Mouse (Mus musculus): ENCODE results near the gene Tnfrsf13b. TPM values are rescaled to one million over a fixed set of nuclear protein-coding genes. Genes with fewer than 3 reads are reported as not detected.

Gene Tnfrsf13b
- total and polyA plus RNA-seq, 2 experiments, result 0.65 to 0.91 TPM

DNA sequence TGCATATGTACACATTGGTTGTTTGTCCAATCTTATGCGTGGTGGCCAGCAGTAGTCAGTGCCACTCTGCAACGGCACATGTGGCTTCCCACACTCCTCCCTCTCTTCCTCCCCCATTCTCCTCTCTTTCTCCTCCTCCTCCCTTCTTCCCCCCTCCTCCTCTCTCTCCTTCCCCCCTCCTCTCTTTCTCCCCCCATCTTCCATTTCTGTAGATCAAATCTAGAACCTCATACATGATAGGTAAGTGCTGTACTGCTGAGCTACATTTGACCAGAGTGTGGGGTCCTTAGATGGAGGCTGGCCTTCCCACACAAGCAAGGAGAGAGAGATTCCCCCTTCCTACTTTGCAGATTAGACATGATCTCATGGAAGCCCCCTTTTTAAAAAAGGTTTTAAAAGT, 66.2 kb downstream of the Tnfrsf13b start:
- Histone ChIP-seq H3K9ac (ENCODE audit: low read depth, low read length) (no peak overlapping the region), H3K4me3 (ENCODE audit: insufficient read depth, low read depth, low read length) (no peak overlapping the region), H3K36me3 (ENCODE audit: control insufficient read depth, insufficient read depth, low read length) (no peaks in the 10 kb centered on the region), H3K79me2 (ENCODE audit: control insufficient read depth, insufficient read depth, low read length) (no peaks in the 10 kb centered on the region), H3K27me3 (ENCODE audit: control insufficient read depth, insufficient read depth, low read length) (no peaks in the 10 kb centered on the region), H3K27ac (replicated peaks; ENCODE audit: insufficient read depth, low read depth, low read length) (no peak overlapping the region), H3K4me1 (ENCODE audit: control insufficient read depth, insufficient read depth, low read length) (no peaks in the 10 kb centered on the region)
- DNase-seq (ENCODE audit: extremely low read depth, low read depth, low spot score), result no peak
- TF ChIP-seq CTCF (IDR thresholded peaks at IDR 0.05; ENCODE audit: low read depth, low read length), result no peak
- whole genome bisulfite sequencing, result 81% methylated on average over 2 of the region's 2 CpGs

DNA sequence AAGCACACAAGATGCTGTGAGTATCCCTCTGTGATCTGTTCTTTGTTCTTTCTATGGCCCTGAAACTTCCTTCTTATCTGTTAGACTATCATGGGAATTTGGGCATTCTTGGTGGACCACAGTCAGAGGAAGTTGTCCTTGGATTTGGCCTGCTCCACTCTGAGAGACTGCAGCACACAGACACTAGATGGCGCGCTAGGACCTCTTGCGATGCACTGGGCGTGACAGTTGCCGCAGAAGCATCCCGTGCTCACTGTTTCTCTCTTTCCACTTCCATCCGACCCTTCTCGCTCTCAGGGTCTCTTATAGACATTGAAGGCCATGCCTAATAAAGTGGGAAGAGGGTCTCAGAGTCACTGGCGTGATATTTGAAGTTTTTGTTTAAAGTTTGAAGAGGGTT, 66.8 kb downstream of the Tnfrsf13b start:
- Histone ChIP-seq H3K79me2 (ENCODE audit: control insufficient read depth, insufficient read depth, low read length) (no peaks in the 10 kb centered on the region), H3K36me3 (ENCODE audit: control insufficient read depth, insufficient read depth, low read length) (no peaks in the 10 kb centered on the region), H3K9ac (ENCODE audit: low read depth, low read length) (no peak overlapping the region), H3K4me1 (ENCODE audit: control insufficient read depth, insufficient read depth, low read length) (no peaks in the 10 kb centered on the region), H3K27me3 (ENCODE audit: control insufficient read depth, insufficient read depth, low read length) (no peaks in the 10 kb centered on the region), H3K27ac (replicated peaks; ENCODE audit: insufficient read depth, low read depth, low read length) (no peak overlapping the region), H3K4me3 (ENCODE audit: insufficient read depth, low read depth, low read length) (no peak overlapping the region)
- TF ChIP-seq POLR2A (IDR thresholded peaks at IDR 0.05; ENCODE audit: extremely low read depth, insufficient read depth, low read length) (no peak), CTCF (IDR thresholded peaks at IDR 0.05; ENCODE audit: low read depth, low read length) (peak; percentile 100)
- WGBS, result 2% methylated on average over 9 of the region's 9 CpGs
- peak; percentile 55 for DNase-seq (ENCODE audit: extremely low read depth, low read depth, low spot score)

DNA sequence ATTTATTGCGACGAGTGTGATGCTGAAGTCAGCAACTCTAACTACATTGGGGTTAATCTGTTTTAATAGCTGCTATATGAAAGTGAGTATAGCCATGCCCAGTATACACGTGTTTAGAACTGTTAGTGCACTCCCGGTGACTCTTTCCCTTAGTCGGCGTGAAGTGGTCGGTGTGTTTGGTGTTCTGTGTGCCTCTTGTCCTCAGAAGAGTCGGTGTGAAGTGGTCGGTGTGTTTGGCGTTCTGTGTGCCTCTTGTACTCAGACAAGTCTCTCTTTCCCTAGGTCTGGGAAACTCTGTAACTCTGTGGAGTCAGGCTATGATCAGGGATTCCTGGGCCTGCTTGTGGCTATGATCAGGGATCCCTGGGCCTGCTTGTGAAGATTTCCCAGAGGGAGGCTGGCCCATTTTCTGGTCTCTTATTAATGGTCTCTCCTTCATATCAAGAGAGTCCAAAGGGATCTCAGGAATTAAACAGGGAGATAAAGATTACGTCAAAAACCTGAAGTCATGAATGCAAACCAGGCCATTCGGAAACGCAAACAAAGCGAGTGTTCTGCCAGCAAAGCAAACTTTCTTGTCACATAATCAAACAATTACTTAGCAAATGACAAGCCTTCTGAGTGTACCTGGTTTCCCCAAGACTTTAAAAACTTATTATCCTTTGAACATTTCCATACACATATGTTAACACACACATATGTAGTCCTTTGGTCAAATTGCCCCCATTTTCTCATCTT, 70.2 kb downstream of the Tnfrsf13b start:
- 58% methylated on average over 14 of the region's 14 CpGs for WGBS

DNA sequence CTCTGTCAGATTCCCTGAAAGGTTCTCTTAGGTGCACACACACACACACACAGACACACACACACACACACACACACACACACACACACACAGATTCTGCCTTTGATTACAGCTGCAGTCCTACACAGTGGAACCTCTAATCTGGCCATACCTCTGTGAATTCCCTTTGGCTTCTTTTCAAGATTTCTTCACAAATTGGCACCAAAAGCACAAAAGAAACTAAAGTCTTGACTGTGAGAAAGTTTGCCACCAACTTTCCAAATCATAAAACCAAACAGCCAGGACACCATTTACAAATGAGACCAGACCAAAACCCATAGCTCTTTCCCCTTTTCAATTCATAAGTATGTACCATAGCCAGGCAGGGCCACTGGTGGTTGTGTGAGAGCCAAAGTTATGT, 71.4 kb downstream of the Tnfrsf13b start:
- Histone ChIP-seq H3K4me1 (ENCODE audit: control insufficient read depth, insufficient read depth, low read length) (no peaks in the 10 kb centered on the region), H3K36me3 (ENCODE audit: control insufficient read depth, insufficient read depth, low read length) (no peaks in the 10 kb centered on the region), H3K4me3 (ENCODE audit: insufficient read depth, low read depth, low read length) (no peak overlapping the region), H3K27me3 (ENCODE audit: control insufficient read depth, insufficient read depth, low read length) (no peaks in the 10 kb centered on the region), H3K27ac (replicated peaks; ENCODE audit: insufficient read depth, low read depth, low read length) (no peak overlapping the region), H3K79me2 (ENCODE audit: control insufficient read depth, insufficient read depth, low read length) (no peaks in the 10 kb centered on the region), H3K9ac (ENCODE audit: low read depth, low read length) (no peak overlapping the region)
- DNase-seq (ENCODE audit: extremely low read depth, low read depth, low spot score), result peak; percentile 32
- TF ChIP-seq CTCF (IDR thresholded peaks at IDR 0.05; ENCODE audit: low read depth, low read length) (no peak), POLR2A (IDR thresholded peaks at IDR 0.05; ENCODE audit: extremely low read depth, insufficient read depth, low read length) (no peak)

More for the DNA sequence above, 70.2 kb downstream of the Tnfrsf13b start:
- DNase-seq (ENCODE audit: extremely low read depth, low read depth, low spot score), result peak; percentile 41
- no peaks in the 10 kb centered on the region for H3K4me1 ChIP-seq (ENCODE audit: control insufficient read depth, insufficient read depth, low read length)
- no peaks in the 10 kb centered on the region for H3K79me2 ChIP-seq (ENCODE audit: control insufficient read depth, insufficient read depth, low read length)
- no peaks in the 10 kb centered on the region for H3K36me3 ChIP-seq (ENCODE audit: control insufficient read depth, insufficient read depth, low read length)
- H3K27ac ChIP-seq (replicated peaks; ENCODE audit: insufficient read depth, low read depth, low read length), result no peak overlapping the region
- H3K27me3 ChIP-seq (ENCODE audit: control insufficient read depth, insufficient read depth, low read length), result no peaks in the 10 kb centered on the region
- TF ChIP-seq CTCF (IDR thresholded peaks at IDR 0.05; ENCODE audit: low read depth, low read length) (no peak), POLR2A (IDR thresholded peaks at IDR 0.05; ENCODE audit: extremely low read depth, insufficient read depth, low read length) (no peak)
- H3K9ac ChIP-seq (ENCODE audit: low read depth, low read length), result no peak overlapping the region
- no peak overlapping the region for H3K4me3 ChIP-seq (ENCODE audit: insufficient read depth, low read depth, low read length)

Other genes with a start within 250 kb of the Tnfrsf13b start
- 19.8 and 20.0 TPM in 2 replicates for gene Tmem11, start 247.5 kb upstream of the Tnfrsf13b start, total RNA-seq (2014; rRNA removed)
- 48.9 and 67.8 TPM in 2 replicates for gene Tmem11, start 247.5 kb upstream of the Tnfrsf13b start, polyA plus RNA-seq (2012; rRNA removed)
- gene Natd1, start 212.0 kb upstream of the Tnfrsf13b start, total RNA-seq (2014; rRNA removed), result 1.1 and 2.2 TPM in 2 replicates
- 6.6 and 7.0 TPM in 2 replicates for gene Natd1, start 212.0 kb upstream of the Tnfrsf13b start, polyA plus RNA-seq (2012; rRNA removed)
- gene Map2k3, start 194.7 kb upstream of the Tnfrsf13b start, total RNA-seq (2014; rRNA removed), result 25.7 and 30.3 TPM in 2 replicates
- gene Map2k3, start 194.7 kb upstream of the Tnfrsf13b start, polyA plus RNA-seq (2012; rRNA removed), result 36.9 and 39.7 TPM in 2 replicates
- gene Kcnj12, start 104.2 kb upstream of the Tnfrsf13b start, total RNA-seq (2014; rRNA removed), result not detected in 2 replicates
- not detected in 2 replicates for gene Kcnj12, start 104.2 kb upstream of the Tnfrsf13b start, polyA plus RNA-seq (2012; rRNA removed)
- 13.6 and 17.0 TPM in 2 replicates for gene Usp22, start 48.3 kb downstream of the Tnfrsf13b start, total RNA-seq (2014; rRNA removed)
- 14.9 and 15.7 TPM in 2 replicates for gene Usp22, start 48.3 kb downstream of the Tnfrsf13b start, polyA plus RNA-seq (2012; rRNA removed)
- gene Aldh3a1, start 80.8 kb downstream of the Tnfrsf13b start, total RNA-seq (2014; rRNA removed), result 0.20 TPM in 1 of 2 replicates, not detected in the other
- gene Aldh3a1, start 80.8 kb downstream of the Tnfrsf13b start, polyA plus RNA-seq (2012; rRNA removed), result 0.05 TPM in 1 of 2 replicates, not detected in the other
- gene Aldh3a2, start 140.7 kb downstream of the Tnfrsf13b start, total RNA-seq (2014; rRNA removed), result 229 and 294 TPM in 2 replicates
- 251 and 399 TPM in 2 replicates for gene Aldh3a2, start 140.7 kb downstream of the Tnfrsf13b start, polyA plus RNA-seq (2012; rRNA removed)
- not detected in 2 replicates for gene Slc47a2, start 216.1 kb downstream of the Tnfrsf13b start, total RNA-seq (2014; rRNA removed)
- not detected in 2 replicates for gene Slc47a2, start 216.1 kb downstream of the Tnfrsf13b start, polyA plus RNA-seq (2012; rRNA removed)

Measured in liver, adult 2 months (tissue).